Mouse (Mus musculus) liver, adult 2 months (tissue): ENCODE results near the gene Gm20388. TPM values are rescaled to one million over a fixed set of nuclear protein-coding genes. Genes with fewer than 3 reads are reported as not detected.

Experiments
- DNase-seq: peaks from one replicate; pipeline ENCODE4 v3.0.0-alpha.2; 2011; ENCODE audit warnings: low read depth, low spot score; ENCODE audit errors: extremely low read depth
- H3K27ac ChIP-seq: fragments of 200-500 bp; replicated peaks from 2 replicates; pipeline ENCODE4 v1.5.1; 2012; ENCODE audit warnings: low read depth, mild to moderate bottlenecking, control low read depth, inconsistent platforms, low read length; ENCODE audit not compliant: insufficient read depth
- H3K27me3 ChIP-seq: fragments of 200-500 bp; 2 replicates; pipeline ENCODE4 v1.6.1; 2012; ENCODE audit warnings: mild to moderate bottlenecking, moderate library complexity, low read length, inconsistent platforms; ENCODE audit not compliant: control insufficient read depth, insufficient read depth
- H3K36me3 ChIP-seq: fragments of 200-500 bp; 2 replicates; pipeline ENCODE4 v1.6.1; 2012; ENCODE audit warnings: low read length, inconsistent platforms; ENCODE audit not compliant: control insufficient read depth, insufficient read depth
- H3K4me1 ChIP-seq: fragments of 200-500 bp; 2 replicates; pipeline ENCODE4 v1.6.1; 2011; ENCODE audit warnings: low read length; ENCODE audit not compliant: control insufficient read depth, insufficient read depth
- H3K4me3 ChIP-seq: fragments of 200-500 bp; 2 replicates; pipeline ENCODE4 v1.5.1; 2011; ENCODE audit warnings: low read depth, mild to moderate bottlenecking, control low read depth, low read length, moderate library complexity; ENCODE audit not compliant: insufficient read depth
- H3K79me2 ChIP-seq: fragments of 200-500 bp; 2 replicates; pipeline ENCODE4 v1.6.1; 2012; ENCODE audit warnings: inconsistent platforms, mild to moderate bottlenecking, low read length, moderate library complexity; ENCODE audit not compliant: control insufficient read depth, insufficient read depth
- H3K9ac ChIP-seq: fragments of 200-500 bp; 2 replicates; pipeline ENCODE4 v1.6.1; 2012; ENCODE audit warnings: low read depth, mild to moderate bottlenecking, control low read depth, inconsistent platforms, low read length
- CTCF ChIP-seq: fragments of 200-500 bp; IDR thresholded peaks from 2 replicates; pipeline ENCODE4 v1.5.1; 2011; ENCODE audit warnings: low read depth, low read length, control low read depth
- POLR2A ChIP-seq: fragments of 200-500 bp; IDR thresholded peaks from 2 replicates; pipeline ENCODE4 v1.6.1; 2011; ENCODE audit warnings: low read length, control low read depth; ENCODE audit not compliant: insufficient read depth; ENCODE audit errors: extremely low read depth
- WGBS: fragments of 180-500 bp; shearing (Covaris S2); methylation state at CpG from one replicate; pipeline ENCODE4 v1.1.7; 2018; 5-methylcytosine and 5-hydroxymethylcytosine counted together
- polyA plus RNA-seq: library from polyadenylated mRNA; depleted of rRNA; stranded (reverse); fragments of >200 nt; gene quantifications from 2 replicates; pipeline ENCODE4 v1.2.3, GENCODE M21; 2012
- total RNA-seq: library from RNA; depleted of rRNA; stranded (reverse); fragments of >200 nt; gene quantifications from 2 replicates; pipeline ENCODE4 v1.2.3, GENCODE M21; 2014

Gene Gm20388
- total and polyA plus RNA-seq, 2 experiments: 6.4 to 19.9 TPM

DNA sequence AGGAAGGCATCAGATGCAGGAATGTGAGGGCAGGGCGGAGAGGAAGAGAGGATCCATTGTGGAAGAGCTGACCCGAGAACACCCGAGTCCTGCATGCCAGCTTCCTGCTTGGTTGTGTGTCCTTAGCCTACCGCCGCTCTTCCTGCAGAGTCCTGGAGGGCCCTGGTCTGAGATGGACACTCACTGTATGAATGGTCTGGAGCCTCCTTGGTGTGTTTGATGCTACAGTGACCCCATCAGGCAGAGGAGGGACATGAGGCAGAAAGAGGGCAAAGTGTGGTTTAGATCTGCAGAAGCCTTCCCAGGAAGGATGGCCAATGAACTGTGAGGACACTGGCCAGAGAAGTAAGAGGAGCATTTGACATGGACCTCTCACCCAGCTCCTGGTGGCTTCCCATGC is 3244.5 kb downstream of the Gm20388 start:
- Histone ChIP-seq H3K4me3 (no peak overlapping the region), H3K9ac (no peak overlapping the region), H3K27me3 (no peaks in the 10 kb centered on the region), H3K4me1 (peaks cover 13% of the 10 kb centered on the region), H3K27ac (no peak overlapping the region), H3K36me3 (no peaks in the 10 kb centered on the region), H3K79me2 (no peaks in the 10 kb centered on the region)
- no peak for DNase-seq
- TF ChIP-seq CTCF: peak; percentile 42
- no peak for TF ChIP-seq POLR2A
- 88% methylated on average over 5 of the region's 5 CpGs for WGBS

DNA sequence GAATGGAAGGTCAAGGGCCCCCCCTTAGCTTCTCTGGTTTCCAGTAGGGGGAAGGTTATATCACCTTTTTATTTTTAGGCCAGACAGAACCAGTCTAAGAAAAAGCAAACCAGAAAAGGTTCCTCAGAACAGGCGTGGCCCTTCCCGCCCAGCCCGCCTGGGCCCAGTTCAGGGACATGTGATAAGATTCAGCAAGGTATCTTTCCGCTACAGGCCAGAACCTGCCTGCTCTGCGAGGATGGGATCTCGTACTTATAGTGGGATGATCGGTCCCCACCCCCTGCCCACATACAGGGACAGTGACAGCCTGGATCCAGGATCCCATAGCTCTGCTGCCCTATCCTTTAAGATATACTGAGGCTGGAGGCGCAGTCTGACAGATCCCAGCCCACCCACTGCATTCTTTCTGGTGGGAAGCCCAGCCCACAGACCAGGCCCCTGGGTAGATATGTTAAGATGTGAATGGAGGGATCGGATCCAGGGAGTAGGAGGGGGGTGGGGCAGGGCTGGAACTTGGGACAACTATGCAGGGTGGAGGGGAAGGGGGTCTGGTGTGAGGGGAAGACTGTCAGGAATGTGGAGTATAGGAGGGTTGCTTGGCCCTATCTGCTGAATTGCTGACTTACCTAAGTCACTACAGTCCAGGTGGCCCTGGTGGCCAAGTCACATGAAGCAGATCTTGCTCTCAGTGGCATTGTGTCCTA is 3245.6 kb downstream of the Gm20388 start:
- H3K79me2 ChIP-seq: no peaks in the 10 kb centered on the region
- peak; percentile 33 for DNase-seq
- H3K27me3 ChIP-seq: no peaks in the 10 kb centered on the region
- no peak overlapping the region for H3K9ac ChIP-seq
- H3K27ac ChIP-seq: no peak overlapping the region
- H3K36me3 ChIP-seq: no peaks in the 10 kb centered on the region
- TF ChIP-seq CTCF (no peak), POLR2A (no peak)
- no peak overlapping the region for H3K4me3 ChIP-seq
- H3K4me1 ChIP-seq: peaks cover 13% of the 10 kb centered on the region
- WGBS: 98% methylated on average over 9 of the region's 9 CpGs

GRCm38 (mm10) chr8:123157888-123158465 is 3247.3 kb downstream of the Gm20388 start, which contains the start of gene Sult5a1:
Gene Sult5a1 (minus strand): TSS chr8:123158315.
- peaks cover 15% of the 10 kb centered on the region for H3K4me1 ChIP-seq
- H3K9ac ChIP-seq: peak within 1 kb of the TSS; percentile 58
- TF ChIP-seq CTCF (no peak), POLR2A (no peak)

GRCm38 (mm10) chr8:123181391-123181790 is 3270.8 kb downstream of the Gm20388 start:
- Histone ChIP-seq H3K36me3 (no peaks in the 10 kb centered on the region), H3K79me2 (no peaks in the 10 kb centered on the region), H3K27ac (peak overlapping the region; percentile 71), H3K9ac (peak overlapping the region; percentile 48), H3K4me1 (peaks cover 4% of the 10 kb centered on the region; the same call in 1 of the 2 replicates), H3K27me3 (no peaks in the 10 kb centered on the region), H3K4me3 (peak overlapping the region; percentile 24)
- WGBS: 45% methylated on average over 3 of the region's 3 CpGs
- peak; percentile 98 for DNase-seq
- TF ChIP-seq CTCF: no peak

More at GRCm38 (mm10) chr8:123157888-123158465, 3247.3 kb downstream of the Gm20388 start, which contains the start of gene Sult5a1:
- Histone ChIP-seq H3K27ac (peak within 1 kb of the TSS; percentile 92), H3K4me3 (no peak within 1 kb of the TSS), H3K27me3 (no peaks in the 10 kb centered on the region), H3K36me3 (no peaks in the 10 kb centered on the region), H3K79me2 (no peaks in the 10 kb centered on the region)
- DNase-seq: no peak
- 57% methylated on average over 13 of the region's 13 CpGs for WGBS

GRCm38 (mm10) chr8:123185566-123186409 is 3275.1 kb downstream of the Gm20388 start, which contains the start of gene Dpep1:
Gene Dpep1 (plus strand): TSS chr8:123186242.
- H3K27ac ChIP-seq: no peak within 1 kb of the TSS
- DNase-seq: no peak
- no peak for TF ChIP-seq POLR2A
- TF ChIP-seq CTCF: no peak

More at GRCm38 (mm10) chr8:123185566-123186409, 3275.1 kb downstream of the Gm20388 start, which contains the start of gene Dpep1:
- Histone ChIP-seq H3K4me1 (peaks cover 6% of the 10 kb centered on the region), H3K9ac (no peak within 1 kb of the TSS), H3K36me3 (no peaks in the 10 kb centered on the region), H3K27me3 (no peaks in the 10 kb centered on the region), H3K4me3 (no peak within 1 kb of the TSS; the same call in 1 of the 2 replicates), H3K79me2 (no peaks in the 10 kb centered on the region)
- 56% methylated on average over 19 of the region's 19 CpGs for WGBS
